Mouse (Mus musculus): ENCODE results near the gene Foxp1.

GRCm38 (mm10) chr6:99409602-99410001, 112.9 kb downstream of the Foxp1 start:
- TF ChIP-seq CTCF (IDR thresholded peaks at IDR 0.05; ENCODE audit: low read depth), result no peak
- no peak for TF ChIP-seq EP300 (IDR thresholded peaks at IDR 0.05; ENCODE audit: low read depth)
